Mouse (Mus musculus): ENCODE results near the gene Rgl1.

The Rgl1 gene

GRCm38 (mm10) chr1:152615987-152616776 is 150.0 kb downstream of the Rgl1 start:
- no peak for DNase-seq (ENCODE audit: low read depth, low spot score)

- DNase-seq (ENCODE audit: low read depth, low spot score), result no peak
Observed at GRCm38 (mm10) chr1:152614743-152615380, 151.3 kb downstream of the Rgl1 start.

GRCm38 (mm10) chr1:152613158-152613857 is 152.8 kb downstream of the Rgl1 start:
- DNase-seq (ENCODE audit: low read depth, low spot score), result no peak

GRCm38 (mm10) chr1:152612535-152613157 is 153.5 kb downstream of the Rgl1 start:
- no peak for DNase-seq (ENCODE audit: low read depth, low spot score)

GRCm38 (mm10) chr1:152609547-152609946 is 156.6 kb downstream of the Rgl1 start:
- no peak for DNase-seq (ENCODE audit: low read depth, low spot score)

- no peak for DNase-seq (ENCODE audit: low read depth, low spot score)
Observed at GRCm38 (mm10) chr1:152609006-152609405, 157.1 kb downstream of the Rgl1 start.

- DNase-seq (ENCODE audit: low read depth, low spot score), result no peak
Observed at GRCm38 (mm10) chr1:152607765-152608164, 158.4 kb downstream of the Rgl1 start.

GRCm38 (mm10) chr1:152606727-152607126 is 159.4 kb downstream of the Rgl1 start:
- DNase-seq (ENCODE audit: low read depth, low spot score), result no peak

- DNase-seq (ENCODE audit: low read depth, low spot score), result no peak
Observed at GRCm38 (mm10) chr1:152605895-152606625, 160.1 kb downstream of the Rgl1 start.

GRCm38 (mm10) chr1:152604147-152604546 is 162.0 kb downstream of the Rgl1 start:
- DNase-seq (ENCODE audit: low read depth, low spot score), result no peak

- DNase-seq (ENCODE audit: low read depth, low spot score), result peak; percentile 45
Observed at GRCm38 (mm10) chr1:152603628-152604027, 162.5 kb downstream of the Rgl1 start.

- DNase-seq (ENCODE audit: low read depth, low spot score), result no peak
Observed at GRCm38 (mm10) chr1:152600494-152600893, 165.7 kb downstream of the Rgl1 start.

- no peak for DNase-seq (ENCODE audit: low read depth, low spot score)
Observed at GRCm38 (mm10) chr1:152599347-152599746, 166.8 kb downstream of the Rgl1 start.

GRCm38 (mm10) chr1:152594690-152595089 is 171.5 kb downstream of the Rgl1 start:
- DNase-seq (ENCODE audit: low read depth, low spot score), result no peak

- no peak for DNase-seq (ENCODE audit: low read depth, low spot score)
Observed at GRCm38 (mm10) chr1:152593831-152594549, 172.2 kb downstream of the Rgl1 start.

GRCm38 (mm10) chr1:152593382-152593781 is 172.8 kb downstream of the Rgl1 start:
- no peak for DNase-seq (ENCODE audit: low read depth, low spot score)

- DNase-seq (ENCODE audit: low read depth, low spot score), result no peak
Observed at GRCm38 (mm10) chr1:152592609-152593008, 173.5 kb downstream of the Rgl1 start.

- DNase-seq (ENCODE audit: low read depth, low spot score), result no peak
Observed at GRCm38 (mm10) chr1:152591746-152592498, 174.2 kb downstream of the Rgl1 start.

- no peak for DNase-seq (ENCODE audit: low read depth, low spot score)
Observed at GRCm38 (mm10) chr1:152590321-152590720, 175.8 kb downstream of the Rgl1 start.

Data from mesoderm, embryonic 11.5 days (tissue).